Mouse (Mus musculus) stomach, postnatal 0 days (tissue): ENCODE measurements around the gene Myh3. TPM values are rescaled to one million over a fixed set of nuclear protein-coding genes. Genes with fewer than 3 reads are reported as not detected.
"Not testable (repeated sequence)": the region's sequence is repeated elsewhere in the genome, so short reads cannot be mapped to it uniquely, and the experiment has no call there.

Source experiments
- ATAC-seq: fragments of 200-750 bp; cut with Nextera tagmentation; 2 replicates; pipeline ENCODE4 v1.8.0; 2017; ENCODE audit not compliant: low FRiP score, low TSS enrichment
- DNase-seq: peaks from one replicate; pipeline ENCODE4 v3.0.0-alpha.2; 2016; ENCODE audit warnings: low spot score
- H3K27ac ChIP-seq: fragments of 300-500 bp; sonication (generic); replicated peaks from 2 replicates; pipeline ENCODE4 v1.5.1; 2014; ENCODE audit warnings: mild to moderate bottlenecking, control low read depth
- H3K27me3 ChIP-seq: fragments of 300-500 bp; sonication (generic); 2 replicates; pipeline ENCODE4 v1.6.1; 2014; ENCODE audit warnings: low read length; ENCODE audit not compliant: control insufficient read depth, insufficient read depth
- H3K36me3 ChIP-seq: fragments of 300-500 bp; sonication (generic); 2 replicates; pipeline ENCODE4 v1.6.1; 2014; ENCODE audit warnings: low read length, mixed read lengths; ENCODE audit not compliant: control insufficient read depth, insufficient read depth
- H3K4me1 ChIP-seq: fragments of 300-500 bp; sonication (generic); replicated peaks from 2 replicates; pipeline ENCODE4 v1.6.1; 2014; ENCODE audit warnings: antibody characterized with exemption; ENCODE audit not compliant: control insufficient read depth, insufficient read depth
- H3K4me2 ChIP-seq: fragments of 300-500 bp; sonication (generic); replicated peaks from 2 replicates; pipeline ENCODE4 v1.6.1; 2014; ENCODE audit warnings: low read depth, mild to moderate bottlenecking, control low read depth, moderate library complexity
- H3K4me3 ChIP-seq: fragments of 300-500 bp; sonication (generic); 2 replicates; pipeline ENCODE4 v1.5.1; 2014; ENCODE audit warnings: low read depth, low read length, control low read depth
- H3K9ac ChIP-seq: fragments of 300-500 bp; sonication (generic); 2 replicates; pipeline ENCODE4 v1.6.1; 2014; ENCODE audit warnings: mild to moderate bottlenecking, low read length, control low read depth, mixed read lengths
- H3K9me3 ChIP-seq: fragments of 300-500 bp; sonication (generic); 2 replicates; pipeline ENCODE4 v1.6.1; 2016; ENCODE audit warnings: low read length; ENCODE audit not compliant: control insufficient read depth
- CTCF ChIP-seq: IDR thresholded peaks from 2 replicates; pipeline ENCODE4 v1.5.1; 2016; ENCODE audit warnings: antibody characterized with exemption, low read depth, mild to moderate bottlenecking, moderate library complexity
- EP300 ChIP-seq: optimal IDR thresholded peaks from 2 replicates; pipeline ENCODE3; 2016; ENCODE audit warnings: antibody characterized with exemption
- WGBS: fragments of 180-500 bp; shearing (Covaris S2); extraction: QIAGEN DNeasy Blood & Tissue Kit; methylation state at CpG from one replicate; pipeline ENCODE4 v1.1.7; 2014; 5-methylcytosine and 5-hydroxymethylcytosine counted together
- polyA plus RNA-seq: library from polyadenylated mRNA; unstranded; fragments of >200 nt; fragmentation: Nextera tagmentation; extraction: Ambion mirVana; gene quantifications from 2 replicates; pipeline ENCODE4 v1.2.1, GENCODE M21; 2015

Myh3 gene
- polyA plus RNA-seq, 1 experiment from 2014 or later, result 0.91 TPM

- peak; percentile 21 for TF ChIP-seq CTCF
- no peak for TF ChIP-seq EP300
- no peaks in the 10 kb centered on the region for H3K9me3 ChIP-seq
- H3K4me3 ChIP-seq, result no peak overlapping the region
- no peaks in the 10 kb centered on the region; the same call in 1 of the 2 replicates for H3K4me1 ChIP-seq
- H3K36me3 ChIP-seq, result no peaks in the 10 kb centered on the region
- no peak for DNase-seq
- no peak overlapping the region for H3K4me2 ChIP-seq
- no peak overlapping the region for H3K9ac ChIP-seq
- H3K27me3 ChIP-seq, result no peaks in the 10 kb centered on the region
- 42% methylated on average over 32 of the region's 32 CpGs for WGBS
- no peak for ATAC-seq
- no peak overlapping the region for H3K27ac ChIP-seq
Measured at GRCm38 (mm10) chr11:67083712-67084340, 5.7 kb downstream of the Myh3 start.

DNA sequence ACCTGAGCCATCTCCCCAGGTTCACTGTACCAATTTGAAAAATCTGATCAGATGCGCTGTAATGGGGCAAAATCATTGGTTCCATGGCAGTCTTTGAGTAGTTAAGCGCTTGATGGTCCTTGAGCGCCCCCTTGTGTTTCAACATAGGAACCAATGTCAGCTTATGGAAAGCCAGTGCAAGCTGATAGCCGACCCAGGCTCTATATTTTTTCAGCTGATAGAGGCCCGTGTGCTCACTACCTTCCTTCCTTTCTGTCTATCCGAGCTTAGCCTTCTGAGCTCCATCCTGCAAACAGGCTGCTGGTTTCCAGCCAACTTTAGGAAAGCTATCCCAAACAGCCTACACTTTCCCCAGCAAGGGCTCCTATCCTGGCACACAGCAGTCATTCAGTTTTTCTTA, 7.4 kb downstream of the Myh3 start:
- H3K4me1 ChIP-seq, result no peaks in the 10 kb centered on the region; the same call in 1 of the 2 replicates
- DNase-seq (peak; percentile 73), ATAC-seq (no peak)
- WGBS, result 3% methylated on average over 6 of the region's 6 CpGs
- no peak overlapping the region for H3K4me2 ChIP-seq
- no peak overlapping the region for H3K27ac ChIP-seq
- no peak overlapping the region for H3K9ac ChIP-seq
- no peaks in the 10 kb centered on the region for H3K27me3 ChIP-seq
- H3K4me3 ChIP-seq, result no peak overlapping the region
- peak; percentile 92 for TF ChIP-seq CTCF
- no peak for TF ChIP-seq EP300
- H3K36me3 ChIP-seq, result no peaks in the 10 kb centered on the region
- H3K9me3 ChIP-seq, result no peaks in the 10 kb centered on the region

GRCm38 (mm10) chr11:67086467-67087164, 8.5 kb downstream of the Myh3 start:
- Histone ChIP-seq H3K4me3 (no peak overlapping the region), H3K27me3 (no peaks in the 10 kb centered on the region), H3K9me3 (no peaks in the 10 kb centered on the region), H3K4me2 (no peak overlapping the region), H3K9ac (no peak overlapping the region), H3K27ac (no peak overlapping the region), H3K4me1 (no peaks in the 10 kb centered on the region), H3K36me3 (no peaks in the 10 kb centered on the region)
- TF ChIP-seq CTCF, result no peak
- TF ChIP-seq EP300, result no peak
- DNase-seq (no peak), ATAC-seq (no peak)
- 43% methylated on average over 9 of the region's 9 CpGs for WGBS

DNA sequence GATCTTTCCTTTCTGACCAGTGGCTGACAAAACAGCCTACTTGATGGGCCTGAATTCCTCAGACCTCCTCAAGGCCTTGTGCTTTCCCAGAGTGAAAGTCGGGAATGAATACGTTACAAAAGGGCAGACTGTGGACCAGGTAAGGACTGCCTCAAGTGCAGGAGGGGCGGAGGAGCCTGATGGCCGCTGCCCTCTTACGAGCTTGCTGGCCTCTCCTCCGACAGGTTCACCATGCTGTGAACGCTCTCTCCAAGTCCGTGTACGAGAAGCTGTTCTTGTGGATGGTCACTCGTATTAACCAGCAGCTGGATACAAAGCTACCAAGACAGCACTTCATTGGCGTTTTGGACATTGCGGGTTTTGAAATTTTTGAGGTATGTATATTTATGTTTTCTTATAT, 9.1 kb downstream of the Myh3 start:
- TF ChIP-seq EP300 (no peak), CTCF (no peak)
- Histone ChIP-seq H3K9ac (no peak overlapping the region), H3K4me2 (no peak overlapping the region), H3K27me3 (no peaks in the 10 kb centered on the region), H3K27ac (no peak overlapping the region), H3K36me3 (no peaks in the 10 kb centered on the region), H3K4me3 (no peak overlapping the region), H3K4me1 (no peaks in the 10 kb centered on the region), H3K9me3 (no peaks in the 10 kb centered on the region)
- WGBS, result 85% methylated on average over 12 of the region's 12 CpGs
- DNase-seq, result no peak
- ATAC-seq, result no peak

DNA sequence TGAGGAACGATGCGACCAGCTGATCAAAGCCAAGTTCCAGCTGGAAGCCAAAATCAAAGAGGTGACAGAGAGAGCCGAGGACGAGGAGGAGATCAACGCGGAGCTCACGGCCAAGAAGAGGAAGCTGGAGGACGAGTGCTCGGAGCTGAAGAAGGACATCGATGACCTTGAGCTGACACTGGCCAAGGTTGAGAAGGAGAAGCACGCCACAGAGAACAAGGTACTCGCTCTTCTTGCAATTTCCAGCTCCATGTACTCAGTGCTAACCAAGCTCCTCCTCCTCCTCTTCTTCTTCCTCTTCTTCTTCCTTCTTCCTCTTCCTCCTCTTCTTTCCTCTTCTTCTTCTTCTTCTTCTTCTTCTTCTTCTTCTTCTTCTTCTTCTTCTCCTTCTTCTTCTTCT, 14.3 kb downstream of the Myh3 start:
- H3K9me3 ChIP-seq, H3K27me3 ChIP-seq, ATAC-seq, H3K9ac ChIP-seq, H3K27ac ChIP-seq, DNase-seq, H3K4me2 ChIP-seq, H3K36me3 ChIP-seq, H3K4me1 ChIP-seq, H3K4me3 ChIP-seq: not testable (repeated sequence)
- 84% methylated on average over 12 of the region's 12 CpGs for WGBS

GRCm38 (mm10) chr11:67093201-67093600, 15.1 kb downstream of the Myh3 start:
- Histone ChIP-seq H3K4me1 (no peaks in the 10 kb centered on the region), H3K27ac (no peak overlapping the region), H3K4me3 (no peak overlapping the region), H3K9ac (no peak overlapping the region), H3K27me3 (no peaks in the 10 kb centered on the region), H3K9me3 (no peaks in the 10 kb centered on the region), H3K4me2 (no peak overlapping the region), H3K36me3 (no peaks in the 10 kb centered on the region)
- no peak for ATAC-seq
- 74% methylated on average over 9 of the region's 9 CpGs for WGBS
- TF ChIP-seq CTCF (no peak), EP300 (no peak)
- DNase-seq, result no peak
